Mouse (Mus musculus): ENCODE measurements around the gene Prss33.
A peak's percentile ranks its signal among the peaks of the same experiment; 100 is the strongest.

The Prss33 gene

GRCm38 (mm10) chr17:23823614-23824013 lies 12.2 kb downstream of the Prss33 start:
- no peak for DNase-seq

GRCm38 (mm10) chr17:23823018-23823417 lies 12.8 kb downstream of the Prss33 start:
- DNase-seq, result no peak

GRCm38 (mm10) chr17:23822094-23822493 lies 13.8 kb downstream of the Prss33 start:
- no peak for DNase-seq

DNA sequence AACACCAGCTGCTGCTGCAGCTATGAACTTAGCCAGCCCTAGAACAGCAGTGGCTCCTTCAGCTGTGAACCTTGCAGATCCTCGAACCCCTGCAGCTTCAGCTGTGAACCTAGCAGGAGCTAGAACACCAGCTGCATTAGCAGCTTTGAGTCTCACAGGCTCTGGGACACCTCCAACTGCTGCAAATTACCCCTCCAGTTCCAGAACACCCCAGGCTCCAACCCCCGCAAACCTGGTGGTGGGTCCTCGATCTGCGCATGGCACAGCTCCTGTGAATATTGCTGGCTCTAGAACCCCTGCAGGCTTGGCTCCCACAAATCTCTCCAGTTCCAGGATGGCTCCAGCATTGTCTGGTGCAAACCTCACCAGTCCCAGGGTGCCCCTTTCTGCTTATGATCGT lies 15.1 kb downstream of the Prss33 start:
- no peak for DNase-seq

- DNase-seq, result no peak
Measured at GRCm38 (mm10) chr17:23819235-23819634, 16.6 kb downstream of the Prss33 start.

DNA sequence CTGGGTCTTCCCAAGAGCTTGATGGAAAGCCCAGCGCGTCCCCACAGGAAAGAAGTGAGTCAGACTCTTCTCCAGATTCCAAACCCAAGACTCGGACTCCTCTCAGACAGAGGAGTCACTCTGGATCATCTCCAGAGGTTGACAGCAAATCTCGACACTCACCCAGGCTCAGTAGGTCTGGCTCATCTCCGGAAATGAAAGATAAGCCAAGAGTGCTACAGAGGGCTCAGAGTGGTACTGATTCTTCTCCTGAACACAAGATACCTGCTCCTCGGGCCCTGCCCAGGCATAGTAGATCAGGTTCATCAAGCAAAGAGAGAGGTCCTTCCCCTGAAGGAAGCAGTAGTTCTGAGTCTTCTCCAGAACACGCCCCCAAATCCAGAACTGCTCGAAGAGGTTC lies 17.3 kb downstream of the Prss33 start:
- no peak for DNase-seq

DNA sequence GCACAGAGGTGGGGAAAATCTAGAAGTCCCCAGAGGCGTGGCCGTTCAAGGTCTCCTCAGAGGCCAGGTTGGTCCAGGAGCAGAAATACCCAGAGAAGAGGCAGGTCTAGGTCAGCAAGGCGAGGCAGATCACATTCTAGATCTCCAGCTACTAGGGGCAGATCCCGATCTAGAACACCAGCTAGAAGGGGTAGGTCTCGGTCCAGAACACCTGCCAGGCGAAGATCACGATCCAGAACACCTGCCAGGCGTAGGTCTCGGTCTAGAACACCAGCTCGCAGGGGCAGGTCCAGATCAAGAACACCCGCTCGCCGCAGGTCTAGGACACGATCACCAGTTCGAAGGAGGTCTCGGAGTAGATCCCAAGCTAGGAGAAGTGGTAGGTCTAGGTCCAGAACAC lies 20.2 kb downstream of the Prss33 start:
- DNase-seq, result no peak

DNA sequence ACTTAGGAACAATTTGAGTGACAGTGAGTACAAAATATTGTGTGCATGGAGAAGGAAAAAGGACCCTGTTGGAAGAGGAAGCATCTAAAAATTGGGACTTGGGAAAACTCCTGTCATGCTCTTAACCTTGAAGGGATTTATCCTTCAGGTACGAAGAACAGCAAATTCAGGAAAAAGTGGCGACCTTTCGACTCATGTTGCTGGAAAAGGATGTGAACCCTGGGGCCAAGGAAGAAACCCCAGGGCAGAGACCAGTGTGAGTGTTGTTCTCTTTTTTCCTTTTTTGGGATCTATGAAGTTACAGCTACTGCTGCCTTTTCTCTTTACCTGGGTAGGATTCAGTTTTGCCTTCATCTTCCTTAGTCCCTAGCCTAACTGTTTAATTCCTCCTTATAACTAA lies 27.9 kb downstream of the Prss33 start:
- DNase-seq, result no peak

DNA sequence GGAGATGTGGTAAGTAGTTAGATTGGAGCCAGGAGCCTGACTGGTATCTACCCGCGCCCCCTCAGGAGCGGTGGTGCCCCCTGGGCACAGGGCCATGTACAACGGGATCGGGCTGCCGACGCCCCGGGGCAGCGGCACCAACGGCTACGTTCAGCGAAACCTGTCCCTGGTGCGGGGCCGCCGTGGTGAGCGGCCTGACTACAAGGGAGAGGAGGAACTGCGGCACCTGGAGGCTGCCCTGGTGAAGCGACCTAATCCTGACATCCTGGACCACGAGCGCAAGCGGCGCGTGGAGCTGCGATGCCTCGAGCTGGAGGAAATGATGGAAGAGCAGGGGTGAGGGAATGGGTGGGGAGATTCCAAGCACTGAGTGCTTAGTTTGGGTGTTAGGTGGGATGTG lies 29.0 kb downstream of the Prss33 start:
- peak; percentile 31 for DNase-seq

DNA sequence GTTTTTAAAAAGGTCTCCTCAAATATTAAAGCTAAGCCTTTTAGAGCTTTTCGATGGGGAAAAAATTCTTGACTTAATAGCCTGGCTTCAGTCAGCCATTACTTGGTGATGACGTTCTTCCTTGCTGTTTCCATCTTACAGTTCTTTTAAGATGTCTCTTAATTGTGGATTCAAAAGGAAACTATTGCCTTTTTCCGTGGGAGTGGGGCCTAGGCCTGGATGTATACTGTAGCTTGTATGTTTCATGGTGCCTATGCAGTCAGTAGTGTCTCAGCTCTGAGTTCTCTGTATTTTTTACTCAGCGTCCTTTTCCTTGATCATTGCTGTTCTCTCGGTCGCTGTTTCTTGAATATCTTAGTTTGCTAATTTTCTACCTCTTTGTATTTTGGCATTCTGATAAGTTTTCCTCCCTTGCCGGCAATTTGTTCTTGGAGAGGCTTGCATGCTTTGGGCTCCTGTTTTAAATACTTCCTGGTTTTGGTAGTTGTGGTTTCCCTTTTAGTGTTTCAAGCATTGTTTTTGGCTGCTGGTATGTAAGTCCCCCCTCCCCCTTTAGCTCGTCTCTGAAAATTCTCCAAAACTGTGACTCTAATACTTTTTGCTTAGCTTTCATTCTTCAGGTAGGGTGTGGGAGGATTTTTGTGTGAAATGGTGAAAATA lies 31.3 kb downstream of the Prss33 start:
- no peak for DNase-seq

DNA sequence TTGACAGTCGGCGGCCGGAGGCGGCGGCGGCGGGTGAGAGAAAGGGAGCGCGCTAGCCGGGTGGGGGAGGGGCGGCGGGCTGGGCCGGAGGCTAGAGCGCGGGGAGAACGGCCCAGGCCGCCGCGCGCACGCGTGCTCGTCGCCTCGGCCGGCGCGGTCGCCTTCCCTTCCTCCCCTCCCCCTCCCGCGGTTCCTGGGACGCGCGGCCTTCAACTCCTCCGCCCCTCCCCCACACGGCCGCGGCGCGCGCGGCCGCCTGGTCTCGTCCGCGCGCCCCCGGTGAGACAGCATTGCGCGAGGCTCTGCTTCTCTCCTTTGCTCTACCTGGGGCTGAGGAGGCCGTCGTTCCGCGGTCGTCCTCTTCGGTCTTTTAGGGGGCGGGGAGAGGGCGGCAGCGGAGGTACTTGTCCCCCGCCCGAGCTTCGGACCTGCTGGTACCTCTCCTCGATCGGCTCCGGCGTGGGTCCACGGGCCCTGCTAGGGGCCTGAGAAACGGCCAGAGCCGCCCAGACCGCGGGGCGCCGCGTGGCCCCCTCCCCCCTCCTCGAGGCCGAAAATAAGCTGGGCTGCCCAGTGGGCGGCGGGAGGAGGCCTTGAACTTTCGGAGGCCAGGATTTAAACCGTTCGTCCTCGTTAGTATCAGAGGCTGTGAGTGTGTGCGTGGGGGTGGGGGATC lies 32.4 kb downstream of the Prss33 start:
- DNase-seq, result no peak

DNA sequence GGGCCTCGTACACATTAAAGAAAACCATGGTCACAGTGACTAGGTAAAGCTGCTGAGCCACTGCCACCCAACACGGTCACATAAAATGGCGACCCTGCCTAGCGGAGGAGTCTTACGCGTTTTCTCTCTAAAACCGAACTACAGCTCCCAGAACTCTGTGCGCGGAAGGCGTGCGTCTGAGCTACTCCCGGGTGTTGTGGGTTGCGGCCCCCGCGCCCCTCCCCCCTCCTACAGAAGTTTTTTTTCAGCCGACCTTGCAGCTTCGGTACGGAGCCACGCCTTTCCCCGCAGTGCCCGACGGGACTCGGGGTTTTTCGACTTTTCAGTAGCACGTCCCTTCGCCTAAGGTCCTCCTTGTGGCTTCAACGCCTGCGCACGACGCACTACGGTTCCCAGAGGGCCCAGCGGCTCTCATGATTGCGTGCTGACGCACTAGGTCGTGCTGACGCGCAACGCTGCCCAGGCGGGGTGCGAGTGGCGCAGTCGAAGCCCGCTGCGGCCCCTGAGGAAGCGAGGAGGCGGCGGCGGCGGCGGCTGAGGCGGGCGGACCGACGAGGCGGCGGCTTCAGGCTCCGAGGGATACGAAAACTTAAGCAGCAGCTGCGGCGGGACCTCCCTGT lies 33.0 kb downstream of the Prss33 start:
- DNase-seq, result peak; percentile 99

- no peak for DNase-seq
Measured at GRCm38 (mm10) chr17:23801627-23802026, 34.2 kb downstream of the Prss33 start.

DNA sequence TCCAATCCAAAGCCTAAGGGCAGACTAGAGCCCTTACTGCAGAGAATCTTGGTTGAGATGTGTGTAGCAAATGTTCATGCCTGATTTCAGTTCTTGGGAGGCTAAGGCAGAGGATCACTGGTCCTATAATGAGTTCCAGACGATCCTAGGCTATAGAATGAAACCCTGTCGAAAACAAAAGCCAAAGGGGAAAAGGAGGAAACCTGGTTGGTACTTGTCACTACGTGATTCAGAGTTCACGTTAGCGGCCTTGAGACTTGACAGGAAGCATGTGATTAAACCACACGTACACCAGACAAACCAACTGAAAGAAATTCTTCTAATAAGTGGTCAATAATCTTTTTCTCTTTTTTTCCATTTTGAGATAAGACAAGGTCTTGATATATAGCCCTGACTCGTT lies 38.5 kb downstream of the Prss33 start:
- no peak for DNase-seq

DNA sequence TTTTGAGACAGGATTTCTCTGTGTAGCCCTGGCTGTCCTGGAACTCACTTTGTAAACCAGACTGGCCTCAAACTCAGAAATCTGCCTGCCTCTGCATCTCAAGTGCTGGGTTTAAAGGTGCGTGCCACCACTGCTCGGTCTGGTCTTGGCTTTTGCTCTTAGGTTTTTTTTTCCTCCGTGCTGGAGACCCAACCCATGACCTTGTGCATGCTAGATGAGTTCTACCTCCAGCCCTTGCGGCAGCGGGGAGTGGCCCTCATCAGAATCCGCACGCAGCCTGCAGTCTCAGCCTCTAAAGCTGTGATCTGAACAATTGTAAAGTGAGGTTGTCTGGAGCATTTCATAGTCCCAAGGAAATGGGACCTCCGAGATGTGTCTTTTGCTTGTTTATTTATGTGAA lies 40.5 kb downstream of the Prss33 start:
- DNase-seq, result no peak

GRCm38 (mm10) chr17:23791079-23791357 lies 44.8 kb downstream of the Prss33 start:
- DNase-seq, result no peak

DNA sequence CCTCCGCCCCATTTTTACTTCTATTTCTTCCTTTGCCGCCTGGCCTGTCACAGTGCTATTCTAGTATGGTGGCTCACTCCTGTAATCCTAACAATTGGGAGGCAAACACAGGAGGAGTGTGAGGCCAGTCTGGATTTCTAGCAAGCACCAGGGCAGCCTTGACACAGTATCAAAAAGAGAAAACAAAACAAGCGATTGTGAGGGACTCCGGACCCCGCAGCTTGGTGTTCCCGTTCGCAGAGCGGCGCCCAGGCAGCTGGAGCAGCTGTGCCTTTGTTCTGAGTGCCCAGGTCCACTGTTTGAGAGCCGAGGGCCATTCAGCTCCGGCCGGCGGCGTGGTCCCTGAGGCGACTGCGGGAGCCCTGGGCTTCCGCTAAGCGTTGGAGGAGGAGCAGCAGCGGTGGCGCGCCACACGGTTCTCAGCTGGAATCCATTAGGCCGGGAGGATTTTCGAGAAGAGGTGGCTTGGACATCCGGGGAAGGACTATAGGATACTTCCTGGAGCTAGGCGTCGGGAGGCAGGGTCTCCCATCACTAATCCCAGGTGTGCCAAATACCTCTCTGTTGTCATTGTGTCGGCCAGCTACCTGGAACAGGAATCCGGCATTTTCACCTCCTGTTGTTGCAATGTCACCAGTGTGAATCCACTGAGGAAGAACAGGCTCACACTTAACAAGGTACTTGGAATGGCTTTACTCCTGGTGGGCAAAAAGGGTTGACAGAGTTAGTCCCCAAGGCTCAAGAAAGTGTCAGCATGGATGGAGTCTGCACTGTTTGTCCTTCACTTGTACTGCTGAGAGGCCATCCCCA lies 45.4 kb downstream of the Prss33 start, which contains the start of gene Srrm2:
Gene Srrm2, plus strand, starts transcription at position 264 of the 810 bp plus-strand sequence.
- DNase-seq, result peak; percentile 54

GRCm38 (mm10) chr17:23789749-23790268 lies 46.0 kb downstream of the Prss33 start:
- no peak for DNase-seq

DNA sequence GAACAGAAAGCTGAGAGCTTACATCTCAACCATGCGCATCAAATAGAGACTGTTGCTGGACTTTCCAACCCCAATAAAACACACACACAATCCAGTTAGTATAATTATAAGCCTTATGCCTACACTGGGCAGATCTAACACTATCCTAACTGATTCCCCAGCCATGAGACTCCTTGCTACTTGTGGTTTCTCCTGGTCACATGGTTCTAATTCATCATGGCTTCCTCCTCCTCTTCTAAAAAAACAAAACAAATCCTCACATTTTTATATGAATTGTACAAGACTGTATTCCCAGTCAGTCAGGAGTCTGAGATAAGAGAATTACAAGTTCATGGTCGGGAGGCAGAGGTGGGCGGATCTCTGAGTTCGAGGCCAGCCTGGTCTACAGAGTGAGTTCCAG lies 46.9 kb downstream of the Prss33 start:
- no peak for DNase-seq

- peak; percentile 49 for DNase-seq
Measured at GRCm38 (mm10) chr17:23786510-23786931, 49.3 kb downstream of the Prss33 start.

GRCm38 (mm10) chr17:23785561-23786471 lies 50.0 kb downstream of the Prss33 start, which contains the start of gene Flywch2:
Gene Flywch2 (minus strand): TSS chr17:23786081.
- DNase-seq, result peak; percentile 93

DNA sequence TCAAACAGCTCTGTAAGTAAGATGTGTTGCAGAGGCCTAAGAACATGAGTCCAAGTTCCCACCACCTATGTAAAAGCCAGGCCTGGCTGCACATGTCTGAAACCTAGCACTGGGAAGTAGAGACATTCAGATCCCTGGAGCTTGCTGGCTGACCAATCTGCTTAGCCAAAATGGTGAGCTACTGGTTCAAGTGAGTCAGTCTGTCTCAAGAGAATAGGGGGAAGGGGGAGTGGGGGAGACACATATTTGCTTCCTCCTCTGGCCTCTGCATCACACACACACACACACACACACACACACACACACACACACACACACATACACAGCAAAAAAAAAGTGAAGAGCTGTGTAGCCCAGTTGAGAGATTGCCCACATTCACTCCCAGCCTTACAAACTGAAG lies 52.5 kb downstream of the Prss33 start:
- no peak for DNase-seq

Measured in right cerebral cortex, adult 18-20 months (tissue).